Mouse (Mus musculus) myocyte (in vitro differentiated cells): ENCODE measurements around the gene Cdh5.

Experiments
- CEBPB ChIP-seq: IDR thresholded peaks from 2 replicates; pipeline ENCODE4 v1.6.1; 2011; ENCODE audit warnings: mild to moderate bottlenecking, moderate library complexity; ENCODE audit not compliant: poor library complexity, insufficient read depth, severe bottlenecking
- E2F4 ChIP-seq: IDR thresholded peaks from one replicate; pipeline ENCODE4 v1.6.1; 2011; ENCODE audit warnings: mild to moderate bottlenecking, control low read depth, moderate library complexity; ENCODE audit not compliant: insufficient read depth
- MAX ChIP-seq: IDR thresholded peaks from one replicate; pipeline ENCODE4 v1.6.1; 2011; ENCODE audit warnings: low read depth, mild to moderate bottlenecking, control low read depth
- MYOG ChIP-seq, 3 experiments: IDR thresholded peaks; one replicate each; pipeline ENCODE4 v1.6.1; 2011; ENCODE audit warnings: control low read depth in 2 of 3, low read depth in 2 of 3, mild to moderate bottlenecking in 2 of 3; ENCODE audit not compliant: insufficient read length in 2 of 3, control insufficient read depth in 1 of 3, insufficient read depth in 1 of 3
- POLR2A ChIP-seq: IDR thresholded peaks from one replicate; pipeline ENCODE4 v1.6.1; 2011; ENCODE audit warnings: low read depth, mild to moderate bottlenecking, control low read depth, moderate library complexity; ENCODE audit not compliant: insufficient read length
- POLR2AphosphoS2 ChIP-seq: IDR thresholded peaks from one replicate; pipeline ENCODE4 v1.6.1; 2011; ENCODE audit warnings: low read depth, control low read depth; ENCODE audit not compliant: insufficient read length
- REST ChIP-seq: IDR thresholded peaks from one replicate; pipeline ENCODE4 v1.6.1; 2011; ENCODE audit warnings: mild to moderate bottlenecking, control low read depth, moderate library complexity; ENCODE audit not compliant: insufficient read depth, insufficient read length
- SRF ChIP-seq: IDR thresholded peaks from one replicate; pipeline ENCODE4 v1.6.1; 2011; ENCODE audit warnings: low read depth; ENCODE audit not compliant: control insufficient read depth, insufficient read length
- TCF12 ChIP-seq: IDR thresholded peaks from one replicate; pipeline ENCODE4 v1.6.1; 2011; ENCODE audit warnings: mild to moderate bottlenecking, control low read depth; ENCODE audit not compliant: poor library complexity, insufficient read depth, severe bottlenecking
- USF1 ChIP-seq: IDR thresholded peaks from one replicate; pipeline ENCODE4 v1.6.1; 2011; ENCODE audit warnings: low read depth, mild to moderate bottlenecking, control low read depth, moderate library complexity

GRCm38 (mm10) chr8:104130916-104131315 lies 29.5 kb downstream of the Cdh5 start:
- TF ChIP-seq CEBPB = no peak
- no peak for TF ChIP-seq POLR2A
- TF ChIP-seq E2F4 = no peak
- no peak for TF ChIP-seq POLR2AphosphoS2
- TF ChIP-seq REST = no peak
- TF ChIP-seq USF1 = no peak
- TF ChIP-seq SRF = no peak
- TF ChIP-seq MAX = no peak
- no peak for TF ChIP-seq MYOG (IDR thresholded peaks at IDR 0.05; ENCODE audit: control insufficient read depth in 1 of 3, insufficient read depth in 1 of 3, insufficient read length in 2 of 3, low read depth in 2 of 3)
- no peak for TF ChIP-seq TCF12
